Mouse (Mus musculus): ENCODE data around the gene Sf3b6.

- TF ChIP-seq CTCF (IDR thresholded peaks at IDR 0.05; ENCODE audit: low read depth), result peak; percentile 29
- no peak for TF ChIP-seq EP300 (IDR thresholded peaks at IDR 0.05; ENCODE audit: low read depth)
Measured at GRCm38 (mm10) chr12:4793718-4794117, 23.6 kb upstream of the Sf3b6 start.

All from heart, postnatal 0 days (tissue).